Mouse (Mus musculus): Measurements from ENCODE around the gene Gid8.

The Gid8 gene

GRCm38 (mm10) chr2:180709923-180710272 is at the start of gene Gid8, which contains the start of gene Dido1:
Gene Gid8 (plus strand): TSS chr2:180710117.
Gene Dido1 (minus strand): TSS chr2:180709999.
- peak; percentile 95 for DNase-seq

GRCm38 (mm10) chr2:180660521-180660920 is 49.4 kb upstream of the Gid8 start:
- DNase-seq = no peak

GRCm38 (mm10) chr2:180662008-180662407 is 47.9 kb upstream of the Gid8 start:
- no peak for DNase-seq

- no peak for DNase-seq
These were observed 33.2 kb upstream of the Gid8 start for GRCm38 (mm10) chr2:180676706-180677105.

GRCm38 (mm10) chr2:180678609-180679140 is 31.2 kb upstream of the Gid8 start:
- DNase-seq = peak; percentile 49 to 73

- DNase-seq = no peak
These were observed 28.7 kb upstream of the Gid8 start for GRCm38 (mm10) chr2:180681225-180681624.

- DNase-seq = no peak
These were observed 26.4 kb upstream of the Gid8 start for GRCm38 (mm10) chr2:180683524-180683923.

- no peak for DNase-seq
These were observed 25.9 kb upstream of the Gid8 start for GRCm38 (mm10) chr2:180684031-180684430.

GRCm38 (mm10) chr2:180689841-180690240 is 20.1 kb upstream of the Gid8 start:
- DNase-seq = no peak

GRCm38 (mm10) chr2:180692630-180693029 is 17.3 kb upstream of the Gid8 start:
- DNase-seq = no peak

- DNase-seq = no peak
These were observed 14.7 kb upstream of the Gid8 start for GRCm38 (mm10) chr2:180695176-180695575.

- DNase-seq = peak; percentile 60 to 63
These were observed 9.5 kb upstream of the Gid8 start for GRCm38 (mm10) chr2:180700457-180700856.

GRCm38 (mm10) chr2:180701053-180701766 is 8.7 kb upstream of the Gid8 start:
- no peak for DNase-seq

- DNase-seq = peak; percentile 89 to 91
These were observed 7.9 kb upstream of the Gid8 start for GRCm38 (mm10) chr2:180701767-180702621.

- DNase-seq = no peak
These were observed 7.2 kb upstream of the Gid8 start for GRCm38 (mm10) chr2:180702701-180703149.

- no peak for DNase-seq
These were observed 6.7 kb upstream of the Gid8 start for GRCm38 (mm10) chr2:180703175-180703574.

- no peak for DNase-seq
These were observed 6.1 kb upstream of the Gid8 start for GRCm38 (mm10) chr2:180703645-180704359.

- DNase-seq = peak; percentile 87 to 90
These were observed 5.3 kb upstream of the Gid8 start for GRCm38 (mm10) chr2:180704591-180704990.

GRCm38 (mm10) chr2:180705066-180705465 is 4.9 kb upstream of the Gid8 start:
- no peak for DNase-seq

- DNase-seq = no peak
These were observed 3.9 kb upstream of the Gid8 start for GRCm38 (mm10) chr2:180705975-180706374.

- DNase-seq = no peak
These were observed 644 bp upstream of the Gid8 start for GRCm38 (mm10) chr2:180709023-180709922.

Data from kidney, adult 8-10 months (tissue).